Mouse (Mus musculus) bone marrow macrophage, adult 2 months (primary cell): ENCODE measurements at regions not wholly inside any gene's neighbourhood (a gene's known extent, or its start where the extent isn't known, plus 50 kb on each side); places are given as distances from the start of the nearest gene placed in this dataset.
"Not testable (repeated sequence)": the region's sequence is repeated elsewhere in the genome, so short reads cannot be mapped to it uniquely, and the experiment has no call there.

Experiments
- H3K27ac ChIP-seq: 2 replicates; pipeline ENCODE4 v1.5.1; 2012; ENCODE audit warnings: low read depth, low read length; ENCODE audit not compliant: insufficient read depth
- H3K4me1 ChIP-seq: 2 replicates; pipeline ENCODE4 v1.6.1; 2012; ENCODE audit warnings: low read length; ENCODE audit not compliant: control insufficient read depth, insufficient read depth
- H3K4me3 ChIP-seq: 2 replicates; pipeline ENCODE4 v1.5.1; 2012; ENCODE audit warnings: mild to moderate bottlenecking, low read length, moderate library complexity; ENCODE audit not compliant: insufficient read depth
- CTCF ChIP-seq: IDR thresholded peaks from 2 replicates; pipeline ENCODE4 v1.5.1; 2012; ENCODE audit warnings: low read depth, mild to moderate bottlenecking, low read length, moderate library complexity
- POLR2A ChIP-seq: IDR thresholded peaks from 2 replicates; pipeline ENCODE4 v1.6.1; 2012; ENCODE audit warnings: mild to moderate bottlenecking, low read depth, low read length, borderline replicate concordance

GRCm38 (mm10) chr2:147307488-147308386, 54.0 kb upstream of the Pax1 start:
- no peaks in the 10 kb centered on the region for H3K4me1 ChIP-seq
- no peak overlapping the region for H3K27ac ChIP-seq
- H3K4me3 ChIP-seq, result no peak overlapping the region
- TF ChIP-seq POLR2A (no peak), CTCF (peak; percentile 54)

GRCm38 (mm10) chr2:147306728-147307127, 55.0 kb upstream of the Pax1 start:
- no peak for TF ChIP-seq CTCF
- no peak for TF ChIP-seq POLR2A
- Histone ChIP-seq H3K4me3 (no peak overlapping the region), H3K27ac (no peak overlapping the region), H3K4me1 (no peaks in the 10 kb centered on the region)

- Histone ChIP-seq H3K4me1 (no peaks in the 10 kb centered on the region), H3K27ac (no peak overlapping the region), H3K4me3 (no peak overlapping the region)
- no peak for TF ChIP-seq CTCF
These were observed 56.5 kb upstream of the Pax1 start for GRCm38 (mm10) chr2:147305262-147305661.

GRCm38 (mm10) chr2:147300503-147300902, 61.2 kb upstream of the Pax1 start:
- H3K27ac ChIP-seq, result no peak overlapping the region
- no peak overlapping the region for H3K4me3 ChIP-seq
- no peaks in the 10 kb centered on the region for H3K4me1 ChIP-seq
- TF ChIP-seq CTCF (no peak), POLR2A (no peak)

- H3K27ac ChIP-seq, result no peak overlapping the region
- TF ChIP-seq POLR2A, result no peak
- TF ChIP-seq CTCF, result no peak
- no peak overlapping the region for H3K4me3 ChIP-seq
- H3K4me1 ChIP-seq, result no peaks in the 10 kb centered on the region
These were observed 62.4 kb upstream of the Pax1 start for GRCm38 (mm10) chr2:147299359-147299758.

GRCm38 (mm10) chr2:147298499-147298896, 63.2 kb upstream of the Pax1 start:
- no peak overlapping the region for H3K4me3 ChIP-seq
- no peak overlapping the region for H3K27ac ChIP-seq
- TF ChIP-seq CTCF (no peak), POLR2A (no peak)
- no peaks in the 10 kb centered on the region for H3K4me1 ChIP-seq

GRCm38 (mm10) chr2:147297876-147298498, 63.7 kb upstream of the Pax1 start:
- no peak overlapping the region for H3K27ac ChIP-seq
- TF ChIP-seq POLR2A (no peak), CTCF (no peak)
- H3K4me1 ChIP-seq, result no peaks in the 10 kb centered on the region
- no peak overlapping the region for H3K4me3 ChIP-seq

- not testable (repeated sequence) for H3K4me1 ChIP-seq, H3K27ac ChIP-seq, H3K4me3 ChIP-seq
These were observed 66.8 kb upstream of the Pax1 start for GRCm38 (mm10) chr2:147294926-147295325.

- no peaks in the 10 kb centered on the region for H3K4me1 ChIP-seq
- H3K4me3 ChIP-seq, result no peak overlapping the region
These were observed 68.4 kb upstream of the Pax1 start for GRCm38 (mm10) chr2:147293294-147293688.

GRCm38 (mm10) chr2:147292387-147293293, 69.1 kb upstream of the Pax1 start:
- no peak for TF ChIP-seq CTCF
- TF ChIP-seq POLR2A, result no peak
- no peak overlapping the region for H3K27ac ChIP-seq
- no peaks in the 10 kb centered on the region for H3K4me1 ChIP-seq
- H3K4me3 ChIP-seq, result no peak overlapping the region

More at GRCm38 (mm10) chr2:147293294-147293688, 68.4 kb upstream of the Pax1 start:
- TF ChIP-seq POLR2A (no peak), CTCF (no peak)
- no peak overlapping the region for H3K27ac ChIP-seq
